Mouse (Mus musculus): ENCODE measurements around the gene Trub1.
A peak's percentile ranks its signal among the peaks of the same experiment; 100 is the strongest.

The Trub1 gene

GRCm38 (mm10) chr19:57452492-57453217 lies at the start of gene Trub1:
Gene Trub1 (plus strand): TSS chr19:57452912.
- DNase-seq (ENCODE audit: low read depth, low spot score) = peak; percentile 90

GRCm38 (mm10) chr19:57403700-57404501 lies 48.8 kb upstream of the Trub1 start:
- DNase-seq (ENCODE audit: low read depth, low spot score) = peak; percentile 76

GRCm38 (mm10) chr19:57404502-57404848 lies 48.2 kb upstream of the Trub1 start:
- no peak for DNase-seq (ENCODE audit: low read depth, low spot score)

GRCm38 (mm10) chr19:57407947-57408346 lies 44.8 kb upstream of the Trub1 start:
- DNase-seq (ENCODE audit: low read depth, low spot score) = no peak

- peak; percentile 63 for DNase-seq (ENCODE audit: low read depth, low spot score)
These were observed 41.1 kb upstream of the Trub1 start for GRCm38 (mm10) chr19:57411375-57412196.

- DNase-seq (ENCODE audit: low read depth, low spot score) = no peak
These were observed 39.5 kb upstream of the Trub1 start for GRCm38 (mm10) chr19:57413170-57413569.

GRCm38 (mm10) chr19:57413918-57414317 lies 38.8 kb upstream of the Trub1 start:
- DNase-seq (ENCODE audit: low read depth, low spot score) = peak; percentile 65

GRCm38 (mm10) chr19:57415031-57415807 lies 37.5 kb upstream of the Trub1 start:
- DNase-seq (ENCODE audit: low read depth, low spot score) = no peak

- DNase-seq (ENCODE audit: low read depth, low spot score) = no peak
These were observed 34.7 kb upstream of the Trub1 start for GRCm38 (mm10) chr19:57417800-57418580.

GRCm38 (mm10) chr19:57423402-57423801 lies 29.3 kb upstream of the Trub1 start:
- DNase-seq (ENCODE audit: low read depth, low spot score) = no peak

- no peak for DNase-seq (ENCODE audit: low read depth, low spot score)
These were observed 27.4 kb upstream of the Trub1 start for GRCm38 (mm10) chr19:57425296-57425695.

GRCm38 (mm10) chr19:57426841-57427240 lies 25.9 kb upstream of the Trub1 start:
- no peak for DNase-seq (ENCODE audit: low read depth, low spot score)

- DNase-seq (ENCODE audit: low read depth, low spot score) = no peak
These were observed 24.8 kb upstream of the Trub1 start for GRCm38 (mm10) chr19:57427756-57428438.

GRCm38 (mm10) chr19:57428641-57429040 lies 24.1 kb upstream of the Trub1 start:
- DNase-seq (ENCODE audit: low read depth, low spot score) = no peak

- DNase-seq (ENCODE audit: low read depth, low spot score) = peak; percentile 90
These were observed 22.8 kb upstream of the Trub1 start for GRCm38 (mm10) chr19:57429926-57430325.

GRCm38 (mm10) chr19:57431476-57431875 lies 21.2 kb upstream of the Trub1 start:
- no peak for DNase-seq (ENCODE audit: low read depth, low spot score)

GRCm38 (mm10) chr19:57434024-57434423 lies 18.7 kb upstream of the Trub1 start:
- DNase-seq (ENCODE audit: low read depth, low spot score) = no peak

- DNase-seq (ENCODE audit: low read depth, low spot score) = no peak
These were observed 16.1 kb upstream of the Trub1 start for GRCm38 (mm10) chr19:57436586-57437021.

GRCm38 (mm10) chr19:57437042-57437441 lies 15.7 kb upstream of the Trub1 start:
- DNase-seq (ENCODE audit: low read depth, low spot score) = no peak

GRCm38 (mm10) chr19:57439296-57439695 lies 13.4 kb upstream of the Trub1 start:
- DNase-seq (ENCODE audit: low read depth, low spot score) = no peak
